Mouse (Mus musculus) cerebellum, adult 2 months (tissue): ENCODE measurements around the gene Frmd8.
A peak's percentile ranks its signal among the peaks of the same experiment; 100 is the strongest.

Experiments
- CTCF ChIP-seq: fragments of 200-500 bp; IDR thresholded peaks from 2 replicates; pipeline ENCODE4 v1.5.1; 2011; ENCODE audit warnings: low read depth, mild to moderate bottlenecking, control low read depth, low read length, moderate library complexity, borderline replicate concordance; ENCODE audit not compliant: insufficient read depth
- POLR2A ChIP-seq: fragments of 200-500 bp; IDR thresholded peaks from 2 replicates; pipeline ENCODE4 v1.6.1; 2011; ENCODE audit warnings: low read length, control low read depth, borderline replicate concordance; ENCODE audit not compliant: insufficient read depth

- no peak for TF ChIP-seq CTCF
- TF ChIP-seq POLR2A = peak; percentile 35; the same call in 1 of the 2 replicates
Measured at GRCm38 (mm10) chr19:5800632-5801431, 74.2 kb downstream of the Frmd8 start.
